Mouse (Mus musculus) splenic B cell, adult 2 months (primary cell): Measurements from ENCODE around the gene Cpsf4l.

Experiments
- DNase-seq: peaks from one replicate; pipeline ENCODE4 v3.0.0-alpha.2; 2011; ENCODE audit warnings: low read depth, low spot score
- H3K27me3 ChIP-seq: 2 replicates; pipeline ENCODE4 v1.6.1; 2012; ENCODE audit warnings: mild to moderate bottlenecking, low read length, moderate library complexity, mixed read lengths; ENCODE audit not compliant: control insufficient read depth, poor library complexity, insufficient read depth, severe bottlenecking
- H3K36me3 ChIP-seq: 2 replicates; pipeline ENCODE4 v1.6.1; 2012; ENCODE audit warnings: mild to moderate bottlenecking, low read length, moderate library complexity, mixed read lengths; ENCODE audit not compliant: control insufficient read depth, poor library complexity, insufficient read depth, severe bottlenecking

The Cpsf4l gene

DNA sequence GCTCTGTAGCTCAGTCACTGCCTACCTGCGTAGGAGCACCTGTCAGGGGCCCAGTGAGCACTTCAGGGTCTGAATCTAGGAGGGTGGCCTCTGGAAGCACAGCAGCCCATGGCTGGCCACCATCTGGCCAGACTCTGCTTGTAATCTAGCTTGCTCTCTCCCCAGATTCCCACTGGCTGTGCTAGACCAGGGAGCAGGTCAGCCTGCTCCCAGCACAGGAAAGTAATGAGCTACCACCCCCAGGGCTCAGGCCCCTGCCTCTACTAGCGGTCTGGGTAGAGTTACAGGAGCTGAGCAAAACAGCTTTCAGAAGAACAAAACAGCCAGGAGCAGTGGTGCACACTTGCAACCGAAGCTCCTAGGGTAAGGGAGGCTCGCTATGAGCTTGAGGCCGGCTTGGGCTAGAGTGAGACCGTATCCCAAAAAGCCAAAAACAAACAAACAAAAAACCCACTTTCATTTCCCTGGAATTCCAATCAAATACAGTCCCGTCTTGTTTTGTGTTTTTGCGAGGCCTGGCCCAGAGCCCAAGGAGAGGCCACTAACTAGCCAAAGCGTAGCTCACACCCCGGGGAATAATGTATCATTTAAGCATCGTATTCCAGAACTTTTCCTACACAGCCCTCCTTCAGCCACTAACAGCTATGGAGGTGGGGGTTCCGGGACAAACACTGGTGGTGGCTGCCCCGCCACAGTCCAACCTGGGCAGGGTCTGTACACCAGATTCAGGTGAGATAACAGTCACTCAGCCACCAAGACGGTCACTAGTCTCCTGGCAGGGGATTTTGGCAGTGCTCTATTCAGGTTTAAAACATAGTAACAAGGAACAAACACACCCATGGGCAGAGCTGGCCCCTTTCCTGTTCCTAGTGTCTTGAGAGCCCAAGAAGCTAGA is 17.4 kb upstream of the Cpsf4l start:
- DNase-seq: no peak
- H3K27me3 ChIP-seq: no peaks in the 10 kb centered on the region
- H3K36me3 ChIP-seq: no peaks in the 10 kb centered on the region; the same call in 1 of the 2 replicates

DNA sequence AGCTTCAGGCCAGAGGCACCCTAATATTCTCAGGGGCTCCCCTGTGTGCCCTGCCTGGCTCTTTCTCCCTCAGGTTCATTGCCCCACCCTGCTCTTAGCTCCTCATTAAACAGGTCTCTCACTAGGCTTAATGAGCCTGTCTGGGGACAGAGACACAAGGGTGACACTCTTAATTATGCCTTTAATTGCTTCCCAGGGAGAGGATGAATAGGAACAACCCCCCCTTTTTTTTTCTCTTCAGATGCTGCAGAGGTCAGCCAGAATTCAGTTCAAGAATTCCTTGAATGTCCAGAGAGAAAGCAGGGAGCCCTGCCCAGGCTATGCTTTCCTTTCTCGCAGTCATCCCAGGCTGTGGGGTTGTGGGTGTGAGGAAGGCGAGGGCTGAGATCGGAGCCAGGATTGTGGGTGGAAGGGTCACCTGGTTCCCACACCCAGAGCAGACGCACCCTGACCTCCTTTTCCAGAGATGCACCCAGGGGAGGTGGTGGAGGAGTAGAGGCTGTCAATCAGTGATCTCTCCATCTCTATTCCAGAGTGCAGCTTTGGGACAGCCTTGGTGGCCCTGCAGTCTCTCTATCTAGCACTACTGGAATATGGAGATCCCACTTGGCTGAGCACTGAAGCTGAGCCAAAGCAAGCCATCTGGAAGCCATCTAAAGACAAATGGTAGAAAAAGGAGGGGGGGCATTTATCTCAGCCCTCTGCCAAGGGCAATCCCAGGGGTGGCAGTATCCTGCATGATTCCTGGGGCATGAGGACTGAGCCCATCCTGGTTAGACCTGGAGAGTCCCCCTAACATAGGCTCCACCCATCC is 15.6 kb upstream of the Cpsf4l start:
- DNase-seq: no peak
- Histone ChIP-seq H3K27me3 (no peaks in the 10 kb centered on the region), H3K36me3 (no peaks in the 10 kb centered on the region; the same call in 1 of the 2 replicates)

- no peak for DNase-seq
- no peaks in the 10 kb centered on the region; the same call in 1 of the 2 replicates for H3K36me3 ChIP-seq
- no peaks in the 10 kb centered on the region for H3K27me3 ChIP-seq
These were observed 12.7 kb upstream of the Cpsf4l start for GRCm38 (mm10) chr11:113722405-113723090.

DNA sequence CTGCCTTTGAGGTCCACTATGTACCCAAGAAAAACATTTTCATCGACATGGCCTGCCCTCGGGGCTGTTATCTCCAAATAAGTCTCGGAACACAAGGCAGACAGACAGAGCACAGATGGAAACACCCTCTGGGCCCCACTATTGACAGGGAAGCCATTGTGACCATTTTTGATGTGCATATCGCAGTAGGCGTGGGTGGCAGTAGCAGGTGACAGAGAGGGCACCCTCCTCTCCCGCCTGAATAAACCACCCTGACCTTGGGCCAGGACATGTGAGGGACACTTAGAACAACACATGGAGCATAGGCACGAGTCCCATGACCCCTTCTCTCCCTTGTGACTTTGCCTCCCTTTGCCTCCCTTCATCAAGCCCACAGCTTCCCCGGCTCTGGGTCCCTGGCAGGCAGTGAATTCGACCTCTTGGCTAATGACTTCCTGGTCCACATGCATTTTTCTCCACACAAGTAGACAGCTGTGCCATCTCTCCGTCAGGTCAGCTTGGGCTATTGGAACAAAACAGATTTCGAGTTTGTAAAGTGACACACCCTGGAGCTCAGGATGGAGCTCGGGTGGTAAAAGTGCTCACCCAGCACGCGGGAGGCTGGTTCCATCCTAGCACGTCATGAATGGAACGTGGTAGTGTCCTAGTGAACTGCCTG is 8.1 kb upstream of the Cpsf4l start:
- Histone ChIP-seq H3K27me3 (no peaks in the 10 kb centered on the region), H3K36me3 (no peaks in the 10 kb centered on the region)
- DNase-seq: no peak

DNA sequence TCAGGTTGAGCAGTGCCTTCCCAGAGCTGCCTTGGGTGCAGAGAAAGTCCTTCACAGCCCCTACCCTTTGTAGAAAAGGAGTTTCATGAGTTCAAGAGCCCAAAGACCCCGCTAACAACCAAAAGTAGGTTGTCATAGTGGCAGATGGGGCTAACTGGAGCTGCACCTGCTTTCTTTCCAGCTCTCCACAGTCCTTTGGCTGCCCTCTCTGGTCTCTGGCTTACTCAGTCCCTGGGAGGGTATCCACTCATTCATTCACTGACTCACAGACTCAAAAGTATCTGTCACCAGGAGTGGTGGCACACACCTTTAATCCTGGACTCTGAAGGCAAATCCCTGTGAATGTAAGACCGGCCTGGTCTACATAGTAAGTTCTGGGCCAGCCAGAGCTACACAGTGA is 6.3 kb upstream of the Cpsf4l start:
- no peaks in the 10 kb centered on the region for H3K27me3 ChIP-seq
- DNase-seq: no peak
- H3K36me3 ChIP-seq: no peaks in the 10 kb centered on the region

- H3K27me3 ChIP-seq: no peaks in the 10 kb centered on the region
- peak; percentile 33 for DNase-seq
- no peaks in the 10 kb centered on the region for H3K36me3 ChIP-seq
These were observed 5.4 kb upstream of the Cpsf4l start for GRCm38 (mm10) chr11:113715078-113715674.

- H3K27me3 ChIP-seq: no peaks in the 10 kb centered on the region
- no peaks in the 10 kb centered on the region for H3K36me3 ChIP-seq
- DNase-seq: no peak
These were observed 1.2 kb upstream of the Cpsf4l start for GRCm38 (mm10) chr11:113711061-113711460.

- H3K27me3 ChIP-seq: no peaks in the 10 kb centered on the region
- no peak for DNase-seq
- H3K36me3 ChIP-seq: no peaks in the 10 kb centered on the region
These were observed 500 bp upstream of the Cpsf4l start for GRCm38 (mm10) chr11:113710257-113710777.

- Histone ChIP-seq H3K27me3 (no peaks in the 10 kb centered on the region), H3K36me3 (no peaks in the 10 kb centered on the region)
- no peak for DNase-seq
These were observed 545 bp downstream of the Cpsf4l start for GRCm38 (mm10) chr11:113709272-113709671.

DNA sequence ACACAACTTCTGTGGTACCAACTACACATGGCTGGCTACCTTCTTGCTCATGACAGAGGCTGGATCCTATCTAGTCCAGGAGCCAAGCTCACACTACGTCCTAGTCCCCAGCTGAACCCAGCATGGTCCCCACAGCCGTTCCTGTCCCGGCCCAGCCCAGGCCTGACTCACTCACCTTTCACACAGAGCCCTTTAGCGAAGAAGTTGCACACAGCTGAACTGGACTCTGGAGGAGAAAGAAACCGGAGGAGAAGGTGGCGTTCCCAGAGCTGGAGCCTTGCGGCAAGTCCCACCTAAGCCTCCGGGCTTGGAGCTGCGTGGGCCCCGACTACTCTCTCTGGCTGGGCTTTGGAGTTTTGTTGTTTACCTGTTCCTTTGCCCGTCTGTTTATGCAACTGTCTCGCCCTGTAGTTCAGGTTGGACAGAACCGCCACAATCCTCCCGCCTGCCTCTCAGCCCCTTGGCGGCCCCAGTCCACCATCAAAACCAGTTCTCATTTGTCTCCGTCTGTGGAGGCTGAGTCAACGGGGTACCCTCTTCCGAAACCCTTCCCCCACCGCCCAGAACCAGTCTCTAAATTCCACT is 1.1 kb downstream of the Cpsf4l start:
- Histone ChIP-seq H3K36me3 (no peaks in the 10 kb centered on the region), H3K27me3 (no peaks in the 10 kb centered on the region)
- no peak for DNase-seq

DNA sequence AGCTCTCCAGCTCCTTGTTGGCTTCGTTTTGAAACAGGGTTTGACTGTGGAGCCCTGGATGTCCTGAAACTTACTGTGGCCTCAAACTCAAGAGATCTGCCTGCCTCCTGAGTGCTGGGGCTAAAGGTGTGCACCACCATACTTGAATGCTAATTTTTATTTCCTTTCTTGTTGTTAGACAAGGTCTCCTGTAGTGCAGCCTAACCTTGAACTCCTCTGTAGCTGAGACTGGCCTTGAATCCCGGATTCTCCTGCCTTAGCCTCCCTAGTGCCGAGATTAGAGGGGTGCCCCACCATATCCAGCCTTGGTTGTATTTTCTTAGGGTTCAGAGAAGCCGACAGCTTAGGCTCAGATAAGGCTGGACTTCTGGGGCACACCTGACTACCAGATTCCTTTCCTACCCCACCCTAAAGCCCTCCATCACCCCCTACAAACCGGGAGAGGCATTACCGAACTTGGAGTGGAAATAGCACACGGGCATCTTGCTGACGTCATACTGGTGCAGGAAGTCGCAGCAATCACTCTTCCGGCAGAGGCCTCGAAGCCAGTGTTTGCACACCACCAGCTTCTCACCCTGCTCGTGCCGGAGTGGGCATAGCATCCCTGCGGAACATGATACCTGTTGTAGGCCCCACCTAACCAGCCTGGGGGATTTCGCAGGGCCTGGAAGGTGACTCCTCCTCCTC is 3.7 kb downstream of the Cpsf4l start:
- no peak for DNase-seq
- Histone ChIP-seq H3K36me3 (no peaks in the 10 kb centered on the region), H3K27me3 (no peaks in the 10 kb centered on the region)

DNA sequence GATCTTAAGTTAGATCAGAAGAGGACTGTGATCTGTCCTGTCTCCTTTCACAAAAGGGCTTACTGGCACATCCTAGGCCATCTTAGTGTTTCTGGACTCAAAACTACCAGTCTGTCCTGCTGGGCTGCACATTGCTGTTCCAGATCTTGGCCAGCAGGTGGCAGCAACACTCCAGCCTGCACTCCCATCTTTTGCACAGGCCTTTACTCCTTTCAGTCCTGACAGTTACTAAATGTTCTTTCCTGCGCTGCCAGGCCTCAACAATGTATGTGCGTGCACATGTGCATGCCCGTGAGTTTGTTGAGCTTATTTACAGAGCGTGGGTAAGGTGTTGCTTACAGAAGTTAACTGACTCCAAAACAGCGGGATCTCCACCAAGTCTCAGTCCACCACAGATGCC is 6.1 kb downstream of the Cpsf4l start:
- no peaks in the 10 kb centered on the region for H3K27me3 ChIP-seq
- peak; percentile 82 for DNase-seq
- no peaks in the 10 kb centered on the region for H3K36me3 ChIP-seq

GRCm38 (mm10) chr11:113699643-113700042 is 10.2 kb downstream of the Cpsf4l start:
- Histone ChIP-seq H3K36me3 (peaks cover 5% of the 10 kb centered on the region; the same call in 1 of the 2 replicates), H3K27me3 (no peaks in the 10 kb centered on the region)
- DNase-seq: no peak
